Mouse (Mus musculus): ENCODE measurements around the gene Chchd6.

- TF ChIP-seq CTCF (IDR thresholded peaks at IDR 0.05) (no peak), EP300 (IDR thresholded peaks at IDR 0.05; ENCODE audit: insufficient read depth, low read depth, low read length) (no peak)
These were observed 190.5 kb downstream of the Chchd6 start for GRCm38 (mm10) chr6:89404964-89405363.

All from heart, adult 2 months (tissue).